Mouse (Mus musculus): ENCODE measurements at regions not wholly inside any gene's neighbourhood (a gene's known extent, or its start where the extent isn't known, plus 50 kb on each side); places are given as distances from the start of the nearest gene placed in this dataset.

- no peaks in the 10 kb centered on the region for H3K9me3 ChIP-seq (replicated peaks)
- 80% methylated on average over 6 of the region's 6 CpGs for WGBS
These were observed 270.8 kb upstream of the Noct start for GRCm38 (mm10) chr3:50953456-50953855.

DNA sequence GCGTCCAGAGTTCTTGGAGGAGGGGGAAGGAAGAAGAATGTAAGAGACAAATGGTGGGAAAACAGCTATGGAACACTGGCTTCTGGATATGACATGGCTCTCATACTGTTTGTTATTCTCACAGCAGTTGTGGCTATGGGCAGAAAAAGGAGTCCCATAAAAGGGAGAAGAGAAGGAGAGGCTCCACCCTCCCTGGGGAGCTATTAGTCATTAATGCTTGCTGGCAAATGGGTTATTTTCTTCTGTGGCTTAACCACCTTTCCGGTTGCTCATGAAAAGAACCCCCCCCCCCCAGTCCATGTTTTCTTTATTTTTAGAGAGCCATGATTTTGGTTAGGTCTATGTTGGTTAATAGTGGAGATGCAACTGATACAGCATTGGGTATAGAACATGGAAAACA lies 253.9 kb upstream of the Noct start:
- no peak overlapping the region for H3K4me3 ChIP-seq (replicated peaks)
- H3K9me3 ChIP-seq (replicated peaks): no peaks in the 10 kb centered on the region
- no peak overlapping the region for H3K9ac ChIP-seq
- ATAC-seq (ENCODE audit: insufficient number of reproducible peaks, low FRiP score, low TSS enrichment, low read depth): no peak
- H3K4me1 ChIP-seq: no peaks in the 10 kb centered on the region
- H3K27ac ChIP-seq (replicated peaks): no peak overlapping the region
- no peaks in the 10 kb centered on the region for H3K27me3 ChIP-seq
- WGBS: 80% methylated on average over 2 of the region's 2 CpGs
- H3K36me3 ChIP-seq: no peaks in the 10 kb centered on the region
- no peak overlapping the region for H3K4me2 ChIP-seq (replicated peaks)

More at GRCm38 (mm10) chr3:50953456-50953855, 270.8 kb upstream of the Noct start:
- no peak overlapping the region for H3K4me2 ChIP-seq (replicated peaks)
- H3K9ac ChIP-seq: no peak overlapping the region
- H3K27ac ChIP-seq (replicated peaks): no peak overlapping the region
- H3K36me3 ChIP-seq: no peaks in the 10 kb centered on the region
- H3K4me3 ChIP-seq (replicated peaks): no peak overlapping the region
- no peaks in the 10 kb centered on the region for H3K4me1 ChIP-seq
- H3K27me3 ChIP-seq: no peaks in the 10 kb centered on the region
- no peak for ATAC-seq (ENCODE audit: insufficient number of reproducible peaks, low FRiP score, low TSS enrichment, low read depth)

- Histone ChIP-seq H3K27me3 (no peaks in the 10 kb centered on the region), H3K9ac (no peak overlapping the region), H3K4me2 (replicated peaks) (no peak overlapping the region), H3K27ac (replicated peaks) (no peak overlapping the region), H3K4me3 (replicated peaks) (no peak overlapping the region), H3K9me3 (replicated peaks) (no peaks in the 10 kb centered on the region), H3K4me1 (no peaks in the 10 kb centered on the region), H3K36me3 (no peaks in the 10 kb centered on the region)
- 64% methylated on average over 6 of the region's 6 CpGs for WGBS
- ATAC-seq (ENCODE audit: insufficient number of reproducible peaks, low FRiP score, low TSS enrichment, low read depth): no peak
These were observed 251.2 kb upstream of the Noct start for GRCm38 (mm10) chr3:50973081-50973480.

GRCm38 (mm10) chr3:50976141-50976780 lies 248.0 kb upstream of the Noct start:
- 80% methylated on average over 5 of the region's 5 CpGs for WGBS
- H3K36me3 ChIP-seq: no peaks in the 10 kb centered on the region
- no peak overlapping the region for H3K4me2 ChIP-seq (replicated peaks)
- no peak for ATAC-seq (ENCODE audit: insufficient number of reproducible peaks, low FRiP score, low TSS enrichment, low read depth)
- no peaks in the 10 kb centered on the region for H3K9me3 ChIP-seq (replicated peaks)
- no peaks in the 10 kb centered on the region for H3K4me1 ChIP-seq
- no peak overlapping the region for H3K27ac ChIP-seq (replicated peaks)
- H3K4me3 ChIP-seq (replicated peaks): no peak overlapping the region
- no peaks in the 10 kb centered on the region for H3K27me3 ChIP-seq
- no peak overlapping the region for H3K9ac ChIP-seq

GRCm38 (mm10) chr3:50976818-50977217 lies 247.4 kb upstream of the Noct start:
- no peaks in the 10 kb centered on the region for H3K4me1 ChIP-seq
- no peak overlapping the region for H3K4me2 ChIP-seq (replicated peaks)
- no peaks in the 10 kb centered on the region for H3K27me3 ChIP-seq
- no peaks in the 10 kb centered on the region for H3K36me3 ChIP-seq
- ATAC-seq (ENCODE audit: insufficient number of reproducible peaks, low FRiP score, low TSS enrichment, low read depth): no peak
- H3K9me3 ChIP-seq (replicated peaks): no peaks in the 10 kb centered on the region
- no peak overlapping the region for H3K9ac ChIP-seq
- no peak overlapping the region for H3K4me3 ChIP-seq (replicated peaks)
- H3K27ac ChIP-seq (replicated peaks): no peak overlapping the region
- 48% methylated on average over 6 of the region's 6 CpGs for WGBS

- Histone ChIP-seq H3K27me3 (no peaks in the 10 kb centered on the region), H3K27ac (replicated peaks) (no peak overlapping the region), H3K36me3 (no peaks in the 10 kb centered on the region), H3K4me2 (replicated peaks) (no peak overlapping the region), H3K9me3 (replicated peaks) (no peaks in the 10 kb centered on the region), H3K4me3 (replicated peaks) (no peak overlapping the region), H3K4me1 (0 out of 2 replicates have a peak, but pooled peaks cover 1% of the 10 kb centered on the region), H3K9ac (no peak overlapping the region)
- WGBS: 85% methylated on average over 5 of the region's 5 CpGs
- no peak for ATAC-seq (ENCODE audit: insufficient number of reproducible peaks, low FRiP score, low TSS enrichment, low read depth)
These were observed 245.6 kb upstream of the Noct start for GRCm38 (mm10) chr3:50978636-50979035.

DNA sequence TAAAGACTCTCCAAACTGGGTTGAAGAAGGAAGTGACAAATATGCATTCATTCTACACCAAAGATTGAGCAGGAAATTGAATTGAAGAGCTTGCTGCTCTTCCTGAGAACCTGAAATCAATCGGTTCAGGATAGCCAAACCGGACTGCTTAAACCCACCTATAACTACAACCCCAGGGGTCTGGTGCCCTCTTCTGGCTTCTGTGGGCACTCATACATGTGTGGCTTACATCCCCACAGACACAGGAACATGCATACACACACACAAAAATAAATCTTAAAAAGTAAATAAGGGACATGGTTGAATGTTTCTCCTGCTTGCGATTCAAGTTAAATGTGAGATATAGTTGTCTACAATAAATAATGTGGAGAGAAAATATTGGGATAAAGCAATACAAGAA lies 244.7 kb upstream of the Noct start:
- no peak overlapping the region for H3K4me3 ChIP-seq (replicated peaks)
- ATAC-seq (ENCODE audit: insufficient number of reproducible peaks, low FRiP score, low TSS enrichment, low read depth): no peak
- 0 out of 2 replicates have a peak, but pooled peaks cover 7% of the 10 kb centered on the region for H3K4me1 ChIP-seq
- H3K27me3 ChIP-seq: no peaks in the 10 kb centered on the region
- no peak overlapping the region for H3K4me2 ChIP-seq (replicated peaks)
- H3K36me3 ChIP-seq: no peaks in the 10 kb centered on the region
- no peaks in the 10 kb centered on the region for H3K9me3 ChIP-seq (replicated peaks)
- whole genome bisulfite sequencing: 80% methylated on average over 3 of the region's 3 CpGs
- H3K9ac ChIP-seq: no peak overlapping the region
- no peak overlapping the region for H3K27ac ChIP-seq (replicated peaks)

DNA sequence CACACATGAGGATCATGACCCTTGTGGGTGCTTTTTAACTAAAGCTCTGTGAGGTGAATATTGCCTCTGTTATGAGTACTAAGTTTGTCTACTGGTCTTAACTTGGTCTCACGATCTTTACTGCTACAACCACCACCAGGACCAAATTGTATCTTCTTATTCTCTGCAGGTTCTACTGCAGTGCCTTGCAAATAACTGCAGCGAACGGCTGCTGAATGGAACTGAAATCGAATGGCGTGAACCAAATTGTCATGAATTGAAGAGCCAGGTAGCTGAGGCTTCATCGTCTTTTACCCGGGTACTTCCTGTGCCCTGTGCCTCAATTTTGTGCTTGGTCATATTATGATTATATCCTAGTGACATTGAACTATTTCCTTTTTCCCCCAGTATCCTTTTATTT lies 242.5 kb upstream of the Noct start:
- H3K27ac ChIP-seq (replicated peaks): no peak overlapping the region
- H3K36me3 ChIP-seq: no peaks in the 10 kb centered on the region
- no peaks in the 10 kb centered on the region for H3K9me3 ChIP-seq (replicated peaks)
- H3K9ac ChIP-seq: no peak overlapping the region
- no peak overlapping the region for H3K4me2 ChIP-seq (replicated peaks)
- no peak for ATAC-seq (ENCODE audit: insufficient number of reproducible peaks, low FRiP score, low TSS enrichment, low read depth)
- WGBS: 94% methylated on average over 7 of the region's 7 CpGs
- H3K27me3 ChIP-seq: no peaks in the 10 kb centered on the region
- H3K4me1 ChIP-seq: 0 out of 2 replicates have a peak, but pooled peaks cover 7% of the 10 kb centered on the region
- no peak overlapping the region for H3K4me3 ChIP-seq (replicated peaks)

DNA sequence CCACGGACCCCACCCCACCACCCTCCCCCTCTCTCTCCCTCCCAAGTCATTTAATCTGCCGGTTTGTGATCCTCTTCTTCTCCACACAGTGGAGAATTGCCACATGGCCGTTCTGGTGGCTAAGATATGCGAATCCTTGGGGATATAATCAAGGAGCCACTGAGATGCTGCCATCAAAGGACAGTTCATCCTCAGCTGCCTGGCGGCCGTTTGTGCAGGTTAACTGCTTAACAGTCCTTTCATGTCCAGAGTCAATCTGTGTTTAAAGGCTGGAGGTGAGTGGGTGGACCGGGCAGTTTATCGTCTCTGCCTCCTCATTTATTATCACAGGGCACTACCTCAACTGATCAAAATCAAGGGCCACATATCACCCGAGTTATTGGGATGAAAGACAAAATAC lies 241.6 kb upstream of the Noct start:
- no peak for ATAC-seq (ENCODE audit: insufficient number of reproducible peaks, low FRiP score, low TSS enrichment, low read depth)
- no peaks in the 10 kb centered on the region for H3K27me3 ChIP-seq
- 0 out of 2 replicates have a peak, but pooled peaks cover 7% of the 10 kb centered on the region for H3K4me1 ChIP-seq
- no peak overlapping the region for H3K4me3 ChIP-seq (replicated peaks)
- H3K27ac ChIP-seq (replicated peaks): no peak overlapping the region
- no peak overlapping the region for H3K9ac ChIP-seq
- H3K9me3 ChIP-seq (replicated peaks): no peaks in the 10 kb centered on the region
- WGBS: 28% methylated on average over 9 of the region's 9 CpGs
- H3K4me2 ChIP-seq (replicated peaks): no peak overlapping the region
- H3K36me3 ChIP-seq: no peaks in the 10 kb centered on the region

DNA sequence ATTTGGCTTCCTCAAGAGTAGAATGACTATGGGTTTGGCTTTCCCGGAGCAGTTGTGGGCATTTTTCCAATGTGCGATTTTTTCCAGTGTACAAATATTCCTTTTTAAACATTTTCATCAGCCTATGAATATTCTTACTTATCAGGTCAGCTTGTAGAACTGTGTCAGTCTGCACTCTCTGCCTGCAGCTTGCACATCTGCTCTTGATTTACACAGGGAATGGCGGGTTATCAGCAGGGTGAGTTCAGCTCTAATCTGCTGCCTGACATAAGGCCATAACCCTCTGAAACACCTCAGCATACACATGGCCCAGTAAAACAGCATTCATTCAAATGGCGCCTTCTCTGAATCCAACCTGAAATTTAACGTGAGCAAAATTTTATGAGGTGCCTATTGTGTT lies 241.1 kb upstream of the Noct start:
- Histone ChIP-seq H3K4me1 (0 out of 2 replicates have a peak, but pooled peaks cover 7% of the 10 kb centered on the region), H3K4me3 (replicated peaks) (no peak overlapping the region), H3K27me3 (no peaks in the 10 kb centered on the region), H3K36me3 (no peaks in the 10 kb centered on the region), H3K9me3 (replicated peaks) (no peaks in the 10 kb centered on the region), H3K9ac (no peak overlapping the region), H3K4me2 (replicated peaks) (no peak overlapping the region), H3K27ac (replicated peaks) (no peak overlapping the region)
- 39% methylated on average over 5 of the region's 5 CpGs for WGBS
- no peak for ATAC-seq (ENCODE audit: insufficient number of reproducible peaks, low FRiP score, low TSS enrichment, low read depth)

- no peaks in the 10 kb centered on the region for H3K36me3 ChIP-seq
- no peak for ATAC-seq (ENCODE audit: insufficient number of reproducible peaks, low FRiP score, low TSS enrichment, low read depth)
- H3K9ac ChIP-seq: no peak overlapping the region
- no peak overlapping the region for H3K4me2 ChIP-seq (replicated peaks)
- no peak overlapping the region for H3K4me3 ChIP-seq (replicated peaks)
- no peaks in the 10 kb centered on the region for H3K27me3 ChIP-seq
- WGBS: 60% methylated on average over 12 of the region's 12 CpGs
- no peaks in the 10 kb centered on the region for H3K9me3 ChIP-seq (replicated peaks)
- no peak overlapping the region for H3K27ac ChIP-seq (replicated peaks)
- 0 out of 2 replicates have a peak, but pooled peaks cover 7% of the 10 kb centered on the region for H3K4me1 ChIP-seq
These were observed 240.1 kb upstream of the Noct start for GRCm38 (mm10) chr3:50983962-50984765.

Measured in embryonic facial prominence, embryonic 15.5 days (tissue).